Mouse (Mus musculus): ENCODE measurements around the gene Mtr. TPM values are rescaled to one million over a fixed set of nuclear protein-coding genes. Genes with fewer than 3 reads are reported as not detected.

The Mtr gene
- total and polyA plus RNA-seq, 2 experiments from 2014 or later = 9.8 to 25.3 TPM

DNA sequence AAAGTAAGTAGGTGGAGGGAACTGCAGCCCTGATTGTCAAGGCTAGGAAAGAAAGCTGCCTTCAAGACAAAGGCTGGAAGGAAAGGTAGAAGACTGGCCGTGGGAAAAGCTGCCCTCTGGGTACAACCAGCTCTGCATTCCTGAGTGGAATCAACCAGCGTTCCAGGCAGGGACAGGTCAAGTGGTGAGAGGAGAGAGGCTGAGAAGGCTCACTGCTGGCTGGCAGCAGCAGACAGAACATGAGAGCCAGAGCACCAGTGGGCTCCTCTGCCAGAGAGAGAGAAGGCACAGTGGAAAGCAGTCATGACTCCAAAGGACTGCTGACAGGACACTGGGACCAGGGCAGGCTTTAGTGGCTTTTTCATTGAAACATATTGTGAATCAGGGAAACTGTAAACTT is 46.9 kb downstream of the Mtr start:
- WGBS = 30% methylated on average over 2 of the region's 2 CpGs
- peaks cover 49% of the 10 kb centered on the region for H3K36me3 ChIP-seq (replicated peaks; ENCODE audit: control insufficient read depth, insufficient read depth, low read length)
- TF ChIP-seq EP300 (IDR thresholded peaks at IDR 0.05; ENCODE audit: low read depth) (no peak), CTCF (IDR thresholded peaks at IDR 0.05; ENCODE audit: low read depth) (no peak)
- ATAC-seq (ENCODE audit: insufficient read depth, low read depth) (peak; percentile 83), DNase-seq (ENCODE audit: low spot score) (peak; percentile 70)
- no peak overlapping the region for H3K4me2 ChIP-seq (ENCODE audit: low read depth, low read length)
- no peak overlapping the region for H3K9ac ChIP-seq (replicated peaks; ENCODE audit: low read depth, low read length)
- H3K27ac ChIP-seq (ENCODE audit: low read depth) = peak overlapping the region; percentile 85
- H3K9me3 ChIP-seq (replicated peaks; ENCODE audit: control insufficient read depth, low read length) = no peaks in the 10 kb centered on the region
- H3K4me3 ChIP-seq (ENCODE audit: low read depth, low read length) = no peak overlapping the region
- peaks cover 13% of the 10 kb centered on the region; the same call in 1 of the 2 replicates for H3K4me1 ChIP-seq (ENCODE audit: control insufficient read depth, insufficient read depth)
- H3K27me3 ChIP-seq (ENCODE audit: control insufficient read depth, insufficient read depth, low read length) = no peaks in the 10 kb centered on the region

DNA sequence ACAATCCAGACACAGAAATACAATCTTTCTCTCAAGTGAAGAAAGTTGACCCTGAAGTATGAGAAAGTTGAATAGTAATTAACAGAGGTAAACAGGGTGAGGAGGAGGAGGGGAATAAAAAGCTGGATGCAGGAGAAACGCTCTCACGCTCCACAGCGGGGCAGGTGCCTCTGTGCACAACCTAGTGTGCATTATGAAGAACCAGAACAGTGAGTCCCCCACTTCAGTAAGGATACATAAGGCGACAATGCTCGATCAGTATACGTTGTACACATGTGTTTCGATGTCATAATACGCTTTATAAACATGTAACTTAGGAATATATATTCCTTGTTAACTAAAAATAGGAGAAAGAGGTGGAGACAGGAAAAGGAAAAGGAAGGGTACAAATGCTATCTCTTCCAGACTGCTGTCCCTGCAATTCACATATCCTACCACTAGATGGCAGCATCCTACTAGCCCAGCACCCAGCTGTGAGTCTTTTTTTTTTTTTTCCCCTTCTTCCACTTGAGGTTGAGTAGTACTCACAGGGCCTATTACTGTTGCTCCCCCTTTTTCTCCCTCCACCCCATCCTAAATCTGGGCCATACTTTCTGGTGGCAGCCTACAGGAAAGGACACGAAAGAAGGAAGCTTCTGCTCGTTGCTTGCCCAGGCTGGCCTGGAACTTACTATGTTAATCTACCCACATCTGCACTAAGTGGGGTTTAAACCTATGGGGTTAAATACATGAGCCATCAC is 47.7 kb downstream of the Mtr start:
- Histone ChIP-seq H3K4me1 (ENCODE audit: control insufficient read depth, insufficient read depth) (peaks cover 13% of the 10 kb centered on the region; the same call in 1 of the 2 replicates), H3K27me3 (ENCODE audit: control insufficient read depth, insufficient read depth, low read length) (no peaks in the 10 kb centered on the region), H3K9ac (replicated peaks; ENCODE audit: low read depth, low read length) (no peak overlapping the region), H3K27ac (ENCODE audit: low read depth) (peak overlapping the region; percentile 85; the same call in 1 of the 2 replicates), H3K4me2 (ENCODE audit: low read depth, low read length) (no peak overlapping the region), H3K9me3 (replicated peaks; ENCODE audit: control insufficient read depth, low read length) (no peaks in the 10 kb centered on the region), H3K4me3 (ENCODE audit: low read depth, low read length) (no peak overlapping the region), H3K36me3 (replicated peaks; ENCODE audit: control insufficient read depth, insufficient read depth, low read length) (peaks cover 52% of the 10 kb centered on the region)
- DNase-seq (ENCODE audit: low spot score) (peak; percentile 71), ATAC-seq (ENCODE audit: insufficient read depth, low read depth) (peak; percentile 45; the same call in 1 of the 2 replicates)
- peak; percentile 92 for TF ChIP-seq CTCF (IDR thresholded peaks at IDR 0.05; ENCODE audit: low read depth)
- TF ChIP-seq EP300 (IDR thresholded peaks at IDR 0.05; ENCODE audit: low read depth) = peak; percentile 20; the same call in 1 of the 2 replicates
- 65% methylated on average over 10 of the region's 10 CpGs for WGBS

DNA sequence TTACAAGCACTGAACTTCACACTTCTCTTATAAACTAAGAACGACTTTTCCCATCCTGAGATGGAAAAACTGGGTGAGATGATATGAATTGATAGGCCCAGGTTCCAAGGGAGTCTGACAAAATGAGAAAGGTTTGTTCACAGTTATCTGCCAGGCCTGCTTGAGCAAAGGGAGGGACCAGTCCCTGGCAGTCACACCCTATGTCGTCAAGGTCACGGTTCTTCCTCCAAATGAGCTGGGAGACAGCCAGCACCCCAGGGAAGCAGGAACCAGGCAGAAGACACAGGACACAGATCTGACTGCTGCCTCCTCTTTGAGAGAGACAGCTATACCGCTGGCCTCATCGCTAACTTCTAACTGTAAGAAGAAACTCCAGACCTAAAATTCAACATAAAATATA is 57.5 kb downstream of the Mtr start:
- Histone ChIP-seq H3K4me1 (ENCODE audit: control insufficient read depth, insufficient read depth) (peaks cover 28% of the 10 kb centered on the region), H3K27ac (ENCODE audit: low read depth) (peak overlapping the region; percentile 57), H3K4me2 (ENCODE audit: low read depth, low read length) (no peak overlapping the region), H3K4me3 (ENCODE audit: low read depth, low read length) (no peak overlapping the region), H3K9ac (replicated peaks; ENCODE audit: low read depth, low read length) (no peak overlapping the region), H3K27me3 (ENCODE audit: control insufficient read depth, insufficient read depth, low read length) (no peaks in the 10 kb centered on the region), H3K36me3 (replicated peaks; ENCODE audit: control insufficient read depth, insufficient read depth, low read length) (peaks cover 46% of the 10 kb centered on the region), H3K9me3 (replicated peaks; ENCODE audit: control insufficient read depth, low read length) (no peaks in the 10 kb centered on the region)
- DNase-seq (ENCODE audit: low spot score) (peak; percentile 55), ATAC-seq (ENCODE audit: insufficient read depth, low read depth) (no peak)
- TF ChIP-seq CTCF (IDR thresholded peaks at IDR 0.05; ENCODE audit: low read depth) (no peak), EP300 (IDR thresholded peaks at IDR 0.05; ENCODE audit: low read depth) (no peak)
- 58% methylated on average over 5 of the region's 5 CpGs for WGBS

DNA sequence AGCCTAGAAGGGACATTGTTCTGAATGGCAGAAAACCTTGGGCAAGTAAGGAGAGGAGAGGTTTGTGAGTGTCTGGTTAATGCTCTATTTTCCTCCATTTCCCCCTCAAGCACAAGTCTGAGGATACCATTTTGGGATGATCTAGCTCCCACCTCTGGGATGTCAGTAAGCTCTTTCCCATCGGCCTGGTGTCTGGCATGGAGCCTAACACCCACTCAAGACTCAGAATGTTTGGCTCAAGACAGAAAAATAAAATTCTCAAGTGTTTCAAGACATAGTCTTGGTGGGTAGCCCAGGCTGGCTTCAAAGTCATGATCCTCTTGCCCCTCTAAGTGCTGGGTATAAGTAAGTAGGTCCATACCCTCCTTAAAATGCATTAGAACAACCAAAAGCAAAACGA is 59.4 kb downstream of the Mtr start:
- TF ChIP-seq CTCF (IDR thresholded peaks at IDR 0.05; ENCODE audit: low read depth) (no peak), EP300 (IDR thresholded peaks at IDR 0.05; ENCODE audit: low read depth) (no peak)
- Histone ChIP-seq H3K9me3 (replicated peaks; ENCODE audit: control insufficient read depth, low read length) (no peaks in the 10 kb centered on the region), H3K4me2 (ENCODE audit: low read depth, low read length) (no peak overlapping the region), H3K36me3 (replicated peaks; ENCODE audit: control insufficient read depth, insufficient read depth, low read length) (peaks cover 53% of the 10 kb centered on the region), H3K4me1 (ENCODE audit: control insufficient read depth, insufficient read depth) (peaks cover 31% of the 10 kb centered on the region), H3K9ac (replicated peaks; ENCODE audit: low read depth, low read length) (no peak overlapping the region), H3K27ac (ENCODE audit: low read depth) (no peak overlapping the region), H3K4me3 (ENCODE audit: low read depth, low read length) (no peak overlapping the region), H3K27me3 (ENCODE audit: control insufficient read depth, insufficient read depth, low read length) (no peaks in the 10 kb centered on the region)
- WGBS = 89% methylated on average over 2 of the region's 2 CpGs
- no peak for ATAC-seq (ENCODE audit: insufficient read depth, low read depth)
- DNase-seq (ENCODE audit: low spot score) = no peak

DNA sequence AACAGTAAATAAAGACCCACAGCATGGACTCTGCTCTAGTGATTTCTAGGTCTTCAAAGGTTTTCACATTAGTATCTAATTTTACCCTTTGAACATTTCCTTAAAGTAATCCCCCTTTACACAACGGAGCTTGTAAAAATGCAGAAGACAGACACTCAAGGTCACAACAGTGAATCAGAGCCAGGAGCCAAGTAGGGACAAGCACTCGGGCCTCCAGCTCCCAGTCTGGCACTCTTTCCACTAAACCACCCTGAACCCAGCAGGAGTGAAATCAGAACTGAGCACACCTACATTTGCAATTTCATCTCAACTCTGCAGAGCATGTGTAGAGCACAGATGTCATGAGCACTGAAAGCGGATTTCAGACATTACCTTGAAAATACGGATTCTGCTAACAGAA is 61.1 kb downstream of the Mtr start:
- H3K27ac ChIP-seq (ENCODE audit: low read depth) = peak overlapping the region; percentile 98
- no peaks in the 10 kb centered on the region for H3K9me3 ChIP-seq (replicated peaks; ENCODE audit: control insufficient read depth, low read length)
- peaks cover 31% of the 10 kb centered on the region for H3K4me1 ChIP-seq (ENCODE audit: control insufficient read depth, insufficient read depth)
- WGBS = 66% methylated on average over 4 of the region's 4 CpGs
- no peaks in the 10 kb centered on the region for H3K27me3 ChIP-seq (ENCODE audit: control insufficient read depth, insufficient read depth, low read length)
- H3K4me2 ChIP-seq (ENCODE audit: low read depth, low read length) = no peak overlapping the region
- DNase-seq (ENCODE audit: low spot score) (peak; percentile 54), ATAC-seq (ENCODE audit: insufficient read depth, low read depth) (no peak)
- TF ChIP-seq EP300 (IDR thresholded peaks at IDR 0.05; ENCODE audit: low read depth) (no peak), CTCF (IDR thresholded peaks at IDR 0.05; ENCODE audit: low read depth) (no peak)
- H3K9ac ChIP-seq (replicated peaks; ENCODE audit: low read depth, low read length) = no peak overlapping the region
- H3K36me3 ChIP-seq (replicated peaks; ENCODE audit: control insufficient read depth, insufficient read depth, low read length) = peaks cover 69% of the 10 kb centered on the region
- H3K4me3 ChIP-seq (ENCODE audit: low read depth, low read length) = no peak overlapping the region
